Mouse (Mus musculus) hindbrain, embryonic 12.5 days (tissue): ENCODE measurements at regions not wholly inside any gene's neighbourhood (a gene's known extent, or its start where the extent isn't known, plus 50 kb on each side); places are given as distances from the start of the nearest gene placed in this dataset.

Source experiments
- ATAC-seq: fragments of 200-750 bp; cut with Nextera tagmentation; 2 replicates; pipeline ENCODE4 v1.8.0; 2017; ENCODE audit warnings: moderate TSS enrichment; ENCODE audit not compliant: low FRiP score
- H3K27ac ChIP-seq: fragments of 300-500 bp; sonication (generic); 2 replicates; pipeline ENCODE4 v1.5.1; 2016; ENCODE audit warnings: mild to moderate bottlenecking
- H3K27me3 ChIP-seq: fragments of 300-500 bp; sonication (generic); 2 replicates; pipeline ENCODE4 v1.6.1; 2016; ENCODE audit warnings: mild to moderate bottlenecking
- H3K36me3 ChIP-seq: fragments of 300-500 bp; sonication (generic); 2 replicates; pipeline ENCODE4 v1.6.1; 2016; ENCODE audit warnings: mild to moderate bottlenecking
- H3K4me1 ChIP-seq: fragments of 300-500 bp; sonication (generic); 2 replicates; pipeline ENCODE4 v1.6.1; 2016
- H3K4me2 ChIP-seq: fragments of 300-500 bp; sonication (generic); replicated peaks from 2 replicates; pipeline ENCODE4 v1.6.1; 2016; ENCODE audit warnings: mild to moderate bottlenecking
- H3K4me3 ChIP-seq: fragments of 300-500 bp; sonication (generic); 2 replicates; pipeline ENCODE4 v1.5.1; 2016; ENCODE audit warnings: mild to moderate bottlenecking
- H3K9ac ChIP-seq: fragments of 300-500 bp; sonication (generic); 2 replicates; pipeline ENCODE4 v1.6.1; 2016; ENCODE audit warnings: mild to moderate bottlenecking, moderate library complexity
- H3K9me3 ChIP-seq: fragments of 300-500 bp; sonication (generic); replicated peaks from 2 replicates; pipeline ENCODE4 v1.6.1; 2016; ENCODE audit warnings: mild to moderate bottlenecking
- WGBS: fragments of 180-500 bp; shearing (Covaris S2); methylation state at CpG from one replicate; pipeline ENCODE4 v1.1.7; 2016; 5-methylcytosine and 5-hydroxymethylcytosine counted together

DNA sequence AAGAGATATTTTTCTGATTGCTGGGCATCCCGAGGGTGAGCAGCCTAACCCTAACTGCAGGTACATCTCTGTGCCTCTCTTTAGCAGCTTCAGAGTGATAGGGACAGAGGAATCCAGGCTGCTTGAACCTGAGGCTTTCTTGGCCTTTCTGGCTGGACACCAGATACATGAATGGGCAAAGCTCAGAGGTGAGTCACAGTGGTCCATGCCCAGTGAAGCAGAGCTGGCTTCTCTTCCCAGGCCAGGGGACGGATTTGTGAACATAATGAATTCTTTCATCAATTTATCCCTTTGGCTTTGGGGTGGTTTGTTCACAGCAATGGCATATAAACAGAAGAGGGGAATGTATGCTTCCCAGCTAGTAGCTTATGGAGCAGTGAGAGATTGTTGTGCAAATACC is 114.9 kb upstream of the Ngf start:
- H3K9me3 ChIP-seq = no peaks in the 10 kb centered on the region
- H3K4me1 ChIP-seq = no peaks in the 10 kb centered on the region
- ATAC-seq = no peak
- H3K9ac ChIP-seq = no peak overlapping the region
- no peak overlapping the region for H3K27ac ChIP-seq
- H3K27me3 ChIP-seq = peaks cover 81% of the 10 kb centered on the region
- no peaks in the 10 kb centered on the region for H3K36me3 ChIP-seq
- H3K4me2 ChIP-seq = no peak overlapping the region
- 81% methylated on average over 2 of the region's 2 CpGs for WGBS
- no peak overlapping the region for H3K4me3 ChIP-seq

DNA sequence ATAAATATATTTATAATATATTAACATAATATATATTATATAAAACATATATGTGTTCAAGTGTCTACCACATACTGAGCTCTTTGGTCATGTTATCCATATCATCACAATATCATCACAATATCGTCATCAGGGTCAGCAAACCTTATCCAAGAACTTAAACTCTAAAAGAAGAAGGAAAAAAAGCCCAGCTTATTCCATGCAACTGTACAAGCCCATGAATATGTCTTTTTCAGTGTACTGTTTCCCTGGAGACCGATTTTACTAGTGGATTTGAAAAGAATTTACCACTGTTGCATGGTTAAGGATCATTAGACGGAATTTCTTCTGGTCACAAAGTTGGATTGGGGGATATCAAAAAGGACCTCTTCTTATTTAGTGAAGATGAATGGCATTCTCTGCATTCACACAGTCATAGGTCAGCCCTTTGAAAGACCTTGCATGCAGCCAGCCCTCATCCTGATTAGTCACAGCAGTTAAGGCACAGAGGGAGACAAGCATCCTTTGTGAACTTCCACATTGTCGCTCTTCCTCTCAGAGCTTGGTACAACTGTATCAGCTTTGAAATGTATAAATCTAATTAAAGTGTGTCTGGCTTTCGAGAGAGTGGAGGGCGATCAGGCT is 116.3 kb upstream of the Ngf start:
- no peaks in the 10 kb centered on the region for H3K36me3 ChIP-seq
- H3K27ac ChIP-seq = no peak overlapping the region
- peak; percentile 91 for ATAC-seq
- H3K27me3 ChIP-seq = peaks cover 78% of the 10 kb centered on the region
- H3K4me2 ChIP-seq = no peak overlapping the region
- no peaks in the 10 kb centered on the region for H3K9me3 ChIP-seq
- 36% methylated on average over 6 of the region's 6 CpGs for whole genome bisulfite sequencing
- H3K4me1 ChIP-seq = no peaks in the 10 kb centered on the region
- no peak overlapping the region for H3K9ac ChIP-seq
- no peak overlapping the region for H3K4me3 ChIP-seq

GRCm38 (mm10) chr3:102346077-102346476 is 123.6 kb upstream of the Ngf start:
- ATAC-seq = no peak
- Histone ChIP-seq H3K27me3 (peaks cover 72% of the 10 kb centered on the region), H3K4me3 (no peak overlapping the region), H3K4me2 (no peak overlapping the region), H3K9me3 (no peaks in the 10 kb centered on the region), H3K27ac (no peak overlapping the region), H3K9ac (no peak overlapping the region), H3K36me3 (no peaks in the 10 kb centered on the region), H3K4me1 (no peaks in the 10 kb centered on the region)
- WGBS = 79% methylated on average over 3 of the region's 3 CpGs

GRCm38 (mm10) chr3:102345291-102345690 is 124.4 kb upstream of the Ngf start:
- no peak overlapping the region for H3K4me3 ChIP-seq
- no peak overlapping the region for H3K4me2 ChIP-seq
- no peak for ATAC-seq
- WGBS = 64% methylated on average over 5 of the region's 5 CpGs
- no peaks in the 10 kb centered on the region for H3K36me3 ChIP-seq
- no peaks in the 10 kb centered on the region for H3K9me3 ChIP-seq
- no peak overlapping the region for H3K27ac ChIP-seq
- peaks cover 69% of the 10 kb centered on the region for H3K27me3 ChIP-seq
- 0 out of 2 replicates have a peak, but pooled peaks cover 2% of the 10 kb centered on the region for H3K4me1 ChIP-seq
- H3K9ac ChIP-seq = no peak overlapping the region

GRCm38 (mm10) chr3:102340731-102341130 is 129.0 kb upstream of the Ngf start:
- Histone ChIP-seq H3K9me3 (no peaks in the 10 kb centered on the region), H3K4me3 (no peak overlapping the region), H3K9ac (no peak overlapping the region), H3K4me1 (0 out of 2 replicates have a peak, but pooled peaks cover 2% of the 10 kb centered on the region), H3K36me3 (no peaks in the 10 kb centered on the region), H3K27ac (no peak overlapping the region), H3K27me3 (peaks cover 48% of the 10 kb centered on the region), H3K4me2 (no peak overlapping the region)
- WGBS = 58% methylated on average over 5 of the region's 5 CpGs
- ATAC-seq = no peak

GRCm38 (mm10) chr3:102337881-102338280 is 131.8 kb upstream of the Ngf start:
- WGBS = 77% methylated on average over 8 of the region's 8 CpGs
- no peak for ATAC-seq
- no peak overlapping the region for H3K4me2 ChIP-seq
- H3K4me3 ChIP-seq = no peak overlapping the region
- no peak overlapping the region for H3K27ac ChIP-seq
- 0 out of 2 replicates have a peak, but pooled peaks cover 2% of the 10 kb centered on the region for H3K4me1 ChIP-seq
- no peaks in the 10 kb centered on the region for H3K36me3 ChIP-seq
- no peak overlapping the region for H3K9ac ChIP-seq
- peaks cover 30% of the 10 kb centered on the region for H3K27me3 ChIP-seq
- H3K9me3 ChIP-seq = no peaks in the 10 kb centered on the region

DNA sequence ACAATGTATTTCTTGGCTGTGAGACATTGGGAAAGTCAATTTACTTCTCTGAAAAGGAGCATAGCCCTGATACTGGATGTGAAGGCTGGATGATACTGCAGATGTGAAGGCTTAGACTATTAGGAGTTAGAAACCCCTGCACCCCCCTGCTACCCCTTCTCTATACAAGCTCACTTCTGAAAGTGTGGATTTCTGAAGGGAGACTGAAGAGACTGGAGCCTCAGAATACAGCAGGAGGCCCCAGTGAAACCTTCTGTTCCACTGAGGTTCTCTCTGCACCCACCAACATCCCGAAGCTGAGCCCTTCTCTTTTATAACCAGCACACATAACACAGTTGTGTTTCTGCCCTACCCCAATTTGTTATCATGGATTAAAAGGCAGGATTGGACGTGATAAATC is 131.7 kb upstream of the Vangl1 start:
- Histone ChIP-seq H3K4me3 (no peak overlapping the region), H3K27me3 (peaks cover 23% of the 10 kb centered on the region), H3K9ac (no peak overlapping the region), H3K27ac (no peak overlapping the region), H3K36me3 (no peaks in the 10 kb centered on the region), H3K4me2 (no peak overlapping the region), H3K4me1 (0 out of 2 replicates have a peak, but pooled peaks cover 2% of the 10 kb centered on the region), H3K9me3 (no peaks in the 10 kb centered on the region)
- no peak for ATAC-seq
- 85% methylated on average over 2 of the region's 2 CpGs for WGBS

DNA sequence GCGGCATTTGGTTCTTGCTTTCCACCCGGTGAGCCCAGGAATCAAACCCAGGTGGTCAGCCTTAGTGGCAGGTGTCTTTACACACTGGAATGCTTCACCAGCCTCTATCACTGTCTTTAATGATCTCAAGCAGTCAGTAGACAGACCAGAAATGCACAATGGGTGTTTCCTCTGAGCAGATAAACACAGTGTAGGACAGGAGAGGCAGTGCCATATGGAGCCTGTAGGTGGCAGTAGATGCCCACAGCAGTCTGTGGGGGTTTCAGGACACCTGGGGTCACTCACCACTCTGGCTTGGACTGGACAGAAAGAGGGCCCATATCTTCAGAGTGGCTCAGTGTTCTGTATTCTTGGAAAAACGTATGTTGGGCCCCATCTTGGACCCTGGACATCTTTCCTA is 130.7 kb upstream of the Vangl1 start:
- Histone ChIP-seq H3K36me3 (no peaks in the 10 kb centered on the region), H3K4me1 (no peaks in the 10 kb centered on the region), H3K9me3 (no peaks in the 10 kb centered on the region), H3K4me2 (no peak overlapping the region), H3K27me3 (peaks cover 16% of the 10 kb centered on the region), H3K27ac (no peak overlapping the region), H3K4me3 (no peak overlapping the region), H3K9ac (no peak overlapping the region)
- 73% methylated on average over 3 of the region's 3 CpGs for WGBS
- no peak for ATAC-seq

- no peak overlapping the region for H3K27ac ChIP-seq
- H3K4me3 ChIP-seq = no peak overlapping the region
- H3K9ac ChIP-seq = no peak overlapping the region
- no peaks in the 10 kb centered on the region for H3K4me1 ChIP-seq
- no peaks in the 10 kb centered on the region for H3K36me3 ChIP-seq
- no peaks in the 10 kb centered on the region for H3K9me3 ChIP-seq
- ATAC-seq = no peak
- WGBS = 74% methylated on average over 3 of the region's 3 CpGs
- H3K4me2 ChIP-seq = no peak overlapping the region
- no peaks in the 10 kb centered on the region for H3K27me3 ChIP-seq
Observed at GRCm38 (mm10) chr3:102332221-102332620, 127.7 kb upstream of the Vangl1 start.

DNA sequence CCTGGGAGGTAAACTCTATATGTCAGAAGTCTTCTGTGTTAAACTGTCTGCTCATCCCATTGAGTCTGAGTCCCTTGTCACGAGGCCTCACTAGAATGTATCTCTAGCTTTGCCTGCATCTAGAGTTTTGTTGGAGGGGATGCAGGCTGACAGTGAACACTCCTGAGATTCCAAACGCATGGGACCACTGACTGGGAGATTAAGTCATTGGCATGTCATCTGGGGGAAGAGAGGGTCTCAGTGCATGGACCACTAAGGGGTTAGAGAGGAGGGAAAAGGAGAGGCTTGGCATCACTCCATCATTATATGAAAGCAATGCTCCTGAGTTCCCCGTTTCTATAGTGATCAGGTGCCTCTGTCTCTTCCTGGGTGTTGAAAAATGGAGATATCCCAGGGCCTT is 114.8 kb upstream of the Vangl1 start:
- ATAC-seq = no peak

GRCm38 (mm10) chr3:102316151-102316550 is 111.7 kb upstream of the Vangl1 start:
- no peaks in the 10 kb centered on the region for H3K4me1 ChIP-seq
- no peaks in the 10 kb centered on the region for H3K36me3 ChIP-seq
- no peak overlapping the region for H3K9ac ChIP-seq
- H3K27ac ChIP-seq = no peak overlapping the region
- ATAC-seq = no peak
- no peak overlapping the region for H3K4me3 ChIP-seq
- WGBS = 86% methylated on average over 3 of the region's 3 CpGs
- no peaks in the 10 kb centered on the region for H3K9me3 ChIP-seq
- H3K27me3 ChIP-seq = no peaks in the 10 kb centered on the region
- H3K4me2 ChIP-seq = no peak overlapping the region

More for the DNA sequence above, 114.8 kb upstream of the Vangl1 start:
- Histone ChIP-seq H3K36me3 (no peaks in the 10 kb centered on the region), H3K4me3 (no peak overlapping the region), H3K27me3 (no peaks in the 10 kb centered on the region), H3K9me3 (no peaks in the 10 kb centered on the region), H3K4me2 (no peak overlapping the region), H3K27ac (no peak overlapping the region), H3K4me1 (no peaks in the 10 kb centered on the region), H3K9ac (no peak overlapping the region)
- 80% methylated on average over 3 of the region's 3 CpGs for WGBS

- Histone ChIP-seq H3K4me1 (no peaks in the 10 kb centered on the region), H3K9ac (no peak overlapping the region), H3K36me3 (no peaks in the 10 kb centered on the region), H3K27me3 (no peaks in the 10 kb centered on the region; the same call in 1 of the 2 replicates), H3K4me3 (no peak overlapping the region), H3K9me3 (no peaks in the 10 kb centered on the region), H3K4me2 (no peak overlapping the region), H3K27ac (no peak overlapping the region)
- WGBS = 81% methylated on average over 15 of the region's 15 CpGs
- ATAC-seq = no peak
Observed at GRCm38 (mm10) chr3:102311482-102312225, 107.2 kb upstream of the Vangl1 start.

GRCm38 (mm10) chr3:102310243-102310642 is 105.8 kb upstream of the Vangl1 start:
- Histone ChIP-seq H3K9ac (no peak overlapping the region), H3K27ac (no peak overlapping the region), H3K4me2 (no peak overlapping the region), H3K4me3 (no peak overlapping the region), H3K27me3 (no peaks in the 10 kb centered on the region; the same call in 1 of the 2 replicates), H3K9me3 (no peaks in the 10 kb centered on the region), H3K4me1 (no peaks in the 10 kb centered on the region), H3K36me3 (no peaks in the 10 kb centered on the region)
- no peak for ATAC-seq
- 66% methylated on average over 9 of the region's 9 CpGs for WGBS
